Mouse (Mus musculus): Measurements from ENCODE around the gene Nkx2-2. TPM values are rescaled to one million over a fixed set of nuclear protein-coding genes. Genes with fewer than 3 reads are reported as not detected.

The Nkx2-2 gene
- polyA plus RNA-seq, 1 experiment = 0.05 TPM

GRCm38 (mm10) chr2:147185561-147185960 is 8.5 kb downstream of the Nkx2-2 start:
- H3K27me3 ChIP-seq (ENCODE audit: control insufficient read depth, insufficient read depth, low read length) = peaks cover 36% of the 10 kb centered on the region

GRCm38 (mm10) chr2:147184071-147184990 is 9.7 kb downstream of the Nkx2-2 start:
- H3K36me3 ChIP-seq (ENCODE audit: control insufficient read depth, insufficient read depth, low read length) = no peaks in the 10 kb centered on the region
- no peak overlapping the region for H3K4me3 ChIP-seq (ENCODE audit: extremely low read depth, insufficient read depth, insufficient read length)
- peaks cover 11% of the 10 kb centered on the region for H3K4me1 ChIP-seq (ENCODE audit: control insufficient read depth, insufficient read depth, insufficient read length)
- H3K27ac ChIP-seq (ENCODE audit: insufficient read depth, low read length) = no peak overlapping the region
- DNase-seq (ENCODE audit: low read depth in 1 of 2, low spot score in 2 of 2) = no peak
- WGBS = 4% methylated on average over 64 of the region's 65 CpGs
- TF ChIP-seq CTCF (IDR thresholded peaks at IDR 0.05; ENCODE audit: extremely low read depth, insufficient read depth, insufficient read length, insufficient replicate concordance) (no peak), POLR2A (IDR thresholded peaks at IDR 0.05; ENCODE audit: low read depth, low read length) (no peak)
- peaks cover 33% of the 10 kb centered on the region for H3K27me3 ChIP-seq (ENCODE audit: control insufficient read depth, insufficient read depth, low read length)

More at GRCm38 (mm10) chr2:147185561-147185960, 8.5 kb downstream of the Nkx2-2 start:
- Histone ChIP-seq H3K4me1 (ENCODE audit: control insufficient read depth, insufficient read depth, insufficient read length) (peaks cover 11% of the 10 kb centered on the region), H3K4me3 (ENCODE audit: extremely low read depth, insufficient read depth, insufficient read length) (no peak overlapping the region), H3K36me3 (ENCODE audit: control insufficient read depth, insufficient read depth, low read length) (no peaks in the 10 kb centered on the region), H3K27ac (ENCODE audit: insufficient read depth, low read length) (no peak overlapping the region)
- DNase-seq (ENCODE audit: low read depth in 1 of 2, low spot score in 2 of 2) = no peak
- TF ChIP-seq CTCF (IDR thresholded peaks at IDR 0.05; ENCODE audit: extremely low read depth, insufficient read depth, insufficient read length, insufficient replicate concordance) = no peak
- no peak for TF ChIP-seq POLR2A (IDR thresholded peaks at IDR 0.05; ENCODE audit: low read depth, low read length)
- 5% methylated on average over 23 of the region's 23 CpGs for WGBS

GRCm38 (mm10) chr2:147183521-147183920 is 10.5 kb downstream of the Nkx2-2 start:
- WGBS = 10% methylated on average over 12 of the region's 12 CpGs
- Histone ChIP-seq H3K27me3 (ENCODE audit: control insufficient read depth, insufficient read depth, low read length) (peaks cover 33% of the 10 kb centered on the region), H3K36me3 (ENCODE audit: control insufficient read depth, insufficient read depth, low read length) (no peaks in the 10 kb centered on the region), H3K4me1 (ENCODE audit: control insufficient read depth, insufficient read depth, insufficient read length) (peaks cover 11% of the 10 kb centered on the region), H3K4me3 (ENCODE audit: extremely low read depth, insufficient read depth, insufficient read length) (no peak overlapping the region), H3K27ac (ENCODE audit: insufficient read depth, low read length) (no peak overlapping the region)
- no peak for TF ChIP-seq CTCF (IDR thresholded peaks at IDR 0.05; ENCODE audit: extremely low read depth, insufficient read depth, insufficient read length, insufficient replicate concordance)
- no peak for DNase-seq (ENCODE audit: low read depth in 1 of 2, low spot score in 2 of 2)

GRCm38 (mm10) chr2:147182709-147183260 is 11.3 kb downstream of the Nkx2-2 start:
- no peak overlapping the region for H3K4me3 ChIP-seq (ENCODE audit: extremely low read depth, insufficient read depth, insufficient read length)
- H3K27me3 ChIP-seq (ENCODE audit: control insufficient read depth, insufficient read depth, low read length) = peaks cover 30% of the 10 kb centered on the region
- H3K27ac ChIP-seq (ENCODE audit: insufficient read depth, low read length) = no peak overlapping the region
- H3K4me1 ChIP-seq (ENCODE audit: control insufficient read depth, insufficient read depth, insufficient read length) = peaks cover 11% of the 10 kb centered on the region
- H3K36me3 ChIP-seq (ENCODE audit: control insufficient read depth, insufficient read depth, low read length) = no peaks in the 10 kb centered on the region
- WGBS = 11% methylated on average over 25 of the region's 25 CpGs
- TF ChIP-seq POLR2A (IDR thresholded peaks at IDR 0.05; ENCODE audit: low read depth, low read length) = no peak
- no peak for TF ChIP-seq CTCF (IDR thresholded peaks at IDR 0.05; ENCODE audit: extremely low read depth, insufficient read depth, insufficient read length, insufficient replicate concordance)
- no peak for DNase-seq (ENCODE audit: low read depth in 1 of 2, low spot score in 2 of 2)

- peaks cover 11% of the 10 kb centered on the region for H3K4me1 ChIP-seq (ENCODE audit: control insufficient read depth, insufficient read depth, insufficient read length)
- no peaks in the 10 kb centered on the region for H3K36me3 ChIP-seq (ENCODE audit: control insufficient read depth, insufficient read depth, low read length)
- H3K27ac ChIP-seq (ENCODE audit: insufficient read depth, low read length) = no peak overlapping the region
- no peak overlapping the region for H3K4me3 ChIP-seq (ENCODE audit: extremely low read depth, insufficient read depth, insufficient read length)
- WGBS = 25% methylated on average over 18 of the region's 18 CpGs
- DNase-seq (ENCODE audit: low read depth in 1 of 2, low spot score in 2 of 2) = no peak
- H3K27me3 ChIP-seq (ENCODE audit: control insufficient read depth, insufficient read depth, low read length) = peaks cover 28% of the 10 kb centered on the region
- TF ChIP-seq POLR2A (IDR thresholded peaks at IDR 0.05; ENCODE audit: low read depth, low read length) (no peak), CTCF (IDR thresholded peaks at IDR 0.05; ENCODE audit: extremely low read depth, insufficient read depth, insufficient read length, insufficient replicate concordance) (no peak)
Measured at GRCm38 (mm10) chr2:147181926-147182708, 11.9 kb downstream of the Nkx2-2 start.

- Histone ChIP-seq H3K4me1 (ENCODE audit: control insufficient read depth, insufficient read depth, insufficient read length) (peaks cover 11% of the 10 kb centered on the region), H3K27me3 (ENCODE audit: control insufficient read depth, insufficient read depth, low read length) (peaks cover 25% of the 10 kb centered on the region)
- 22% methylated on average over 5 of the region's 5 CpGs for WGBS
Measured at GRCm38 (mm10) chr2:147181304-147181665, 12.8 kb downstream of the Nkx2-2 start.

More at GRCm38 (mm10) chr2:147181304-147181665, 12.8 kb downstream of the Nkx2-2 start:
- H3K27ac ChIP-seq (ENCODE audit: insufficient read depth, low read length) = no peak overlapping the region
- H3K36me3 ChIP-seq (ENCODE audit: control insufficient read depth, insufficient read depth, low read length) = no peaks in the 10 kb centered on the region
- DNase-seq (ENCODE audit: low read depth in 1 of 2, low spot score in 2 of 2) = no peak
- no peak overlapping the region for H3K4me3 ChIP-seq (ENCODE audit: extremely low read depth, insufficient read depth, insufficient read length)
- no peak for TF ChIP-seq POLR2A (IDR thresholded peaks at IDR 0.05; ENCODE audit: low read depth, low read length)
- no peak for TF ChIP-seq CTCF (IDR thresholded peaks at IDR 0.05; ENCODE audit: extremely low read depth, insufficient read depth, insufficient read length, insufficient replicate concordance)

Measured in spleen, adult 2 months (tissue).